Mouse (Mus musculus): ENCODE measurements around the gene Zfp592. TPM values are rescaled to one million over a fixed set of nuclear protein-coding genes. Genes with fewer than 3 reads are reported as not detected.
A peak's percentile ranks its signal among the peaks of the same experiment; 100 is the strongest.

Gene Zfp592
- polyA plus RNA-seq, 1 experiment from 2014 or later, result 15.3 TPM

DNA sequence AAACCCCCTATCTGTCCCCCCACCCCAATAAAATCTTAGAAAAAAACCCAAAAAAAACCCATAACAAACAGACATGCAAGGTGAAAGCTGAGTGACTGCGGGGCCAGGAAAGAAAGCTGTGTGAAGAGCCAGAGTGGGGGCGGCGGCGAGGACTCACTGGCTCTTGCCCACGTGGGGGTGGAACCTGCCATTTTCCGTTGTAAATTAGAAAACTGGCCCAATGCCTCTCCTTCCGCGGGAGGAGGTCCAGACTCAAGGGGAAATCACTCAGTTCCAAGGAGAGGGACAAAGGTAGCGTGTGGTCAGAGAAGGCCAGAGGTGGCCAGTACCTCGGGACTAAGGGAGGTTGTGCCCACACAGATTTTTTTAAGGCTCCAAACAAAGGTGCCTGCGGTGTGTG, 68.5 kb downstream of the Zfp592 start:
- no peak overlapping the region for H3K27ac ChIP-seq (ENCODE audit: low read length)
- no peak overlapping the region for H3K4me3 ChIP-seq (ENCODE audit: low read length)
- no peak overlapping the region for H3K9ac ChIP-seq (ENCODE audit: low read length)
- H3K27me3 ChIP-seq (ENCODE audit: control insufficient read depth, insufficient read depth, low read depth, low read length), result no peaks in the 10 kb centered on the region
- H3K4me2 ChIP-seq (ENCODE audit: low read depth, low read length), result no peak overlapping the region
- H3K4me1 ChIP-seq (replicated peaks; ENCODE audit: control insufficient read depth, insufficient read depth, low read length), result peaks cover 19% of the 10 kb centered on the region
- WGBS, result 87% methylated on average over 11 of the region's 11 CpGs
- no peak for ATAC-seq (ENCODE audit: low read depth)
- H3K9me3 ChIP-seq (ENCODE audit: control insufficient read depth, low read length), result no peaks in the 10 kb centered on the region
- no peaks in the 10 kb centered on the region for H3K36me3 ChIP-seq (ENCODE audit: control insufficient read depth, insufficient read depth, low read length)

- H3K9me3 ChIP-seq (ENCODE audit: control insufficient read depth, low read length), result no peaks in the 10 kb centered on the region
- peaks cover 10% of the 10 kb centered on the region for H3K4me1 ChIP-seq (replicated peaks; ENCODE audit: control insufficient read depth, insufficient read depth, low read length)
- no peak overlapping the region for H3K4me3 ChIP-seq (ENCODE audit: low read length)
- ATAC-seq (ENCODE audit: low read depth), result no peak
- H3K9ac ChIP-seq (ENCODE audit: low read length), result no peak overlapping the region
- H3K27ac ChIP-seq (ENCODE audit: low read length), result no peak overlapping the region
- H3K27me3 ChIP-seq (ENCODE audit: control insufficient read depth, insufficient read depth, low read depth, low read length), result no peaks in the 10 kb centered on the region
- no peak overlapping the region for H3K4me2 ChIP-seq (ENCODE audit: low read depth, low read length)
- H3K36me3 ChIP-seq (ENCODE audit: control insufficient read depth, insufficient read depth, low read length), result no peaks in the 10 kb centered on the region
- WGBS, result 69% methylated on average over 9 of the region's 9 CpGs
Measured at GRCm38 (mm10) chr7:81063332-81063731, 69.9 kb downstream of the Zfp592 start.

DNA sequence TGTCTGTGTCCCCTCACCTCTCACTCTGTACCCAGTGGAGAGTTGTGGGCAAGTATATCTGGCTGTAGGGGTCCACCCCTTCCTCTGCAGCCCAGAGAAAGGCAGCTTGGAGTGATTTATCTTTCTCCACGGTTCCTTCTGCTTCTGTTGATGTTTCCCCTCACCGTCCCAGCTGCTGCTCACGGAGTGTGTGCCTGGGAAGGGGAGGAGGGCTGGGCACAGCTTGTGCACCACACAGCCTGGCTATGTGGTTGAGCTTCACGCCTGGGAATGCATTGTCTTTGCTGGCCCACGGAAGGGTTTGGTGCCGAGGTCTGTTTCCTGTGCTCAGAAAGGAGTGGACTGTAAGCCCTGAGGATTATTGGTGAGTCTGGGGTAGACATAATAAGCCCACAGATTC, 73.2 kb downstream of the Zfp592 start:
- no peak overlapping the region for H3K4me3 ChIP-seq (ENCODE audit: low read length)
- WGBS, result 15% methylated on average over 6 of the region's 6 CpGs
- no peaks in the 10 kb centered on the region for H3K27me3 ChIP-seq (ENCODE audit: control insufficient read depth, insufficient read depth, low read depth, low read length)
- no peaks in the 10 kb centered on the region for H3K4me1 ChIP-seq (replicated peaks; ENCODE audit: control insufficient read depth, insufficient read depth, low read length)
- no peak overlapping the region for H3K9ac ChIP-seq (ENCODE audit: low read length)
- H3K9me3 ChIP-seq (ENCODE audit: control insufficient read depth, low read length), result no peaks in the 10 kb centered on the region
- ATAC-seq (ENCODE audit: low read depth), result peak; percentile 49; the same call in 1 of the 2 replicates
- H3K36me3 ChIP-seq (ENCODE audit: control insufficient read depth, insufficient read depth, low read length), result no peaks in the 10 kb centered on the region
- H3K27ac ChIP-seq (ENCODE audit: low read length), result no peak overlapping the region
- no peak overlapping the region for H3K4me2 ChIP-seq (ENCODE audit: low read depth, low read length)

GRCm38 (mm10) chr7:81072463-81072862, 79.0 kb downstream of the Zfp592 start:
- Histone ChIP-seq H3K36me3 (ENCODE audit: control insufficient read depth, insufficient read depth, low read length) (no peaks in the 10 kb centered on the region), H3K27ac (ENCODE audit: low read length) (0 out of 2 replicates have a peak overlapping the region, but pooled peaks have one; percentile 19), H3K9me3 (ENCODE audit: control insufficient read depth, low read length) (no peaks in the 10 kb centered on the region), H3K4me2 (ENCODE audit: low read depth, low read length) (no peak overlapping the region), H3K4me3 (ENCODE audit: low read length) (no peak overlapping the region), H3K4me1 (replicated peaks; ENCODE audit: control insufficient read depth, insufficient read depth, low read length) (peaks cover 23% of the 10 kb centered on the region), H3K9ac (ENCODE audit: low read length) (no peak overlapping the region), H3K27me3 (ENCODE audit: control insufficient read depth, insufficient read depth, low read depth, low read length) (no peaks in the 10 kb centered on the region)
- 21% methylated on average over 5 of the region's 5 CpGs for WGBS
- peak; percentile 57 for ATAC-seq (ENCODE audit: low read depth)

GRCm38 (mm10) chr7:81073273-81073672, 79.8 kb downstream of the Zfp592 start:
- 84% methylated on average over 5 of the region's 5 CpGs for WGBS
- Histone ChIP-seq H3K4me3 (ENCODE audit: low read length) (no peak overlapping the region), H3K9me3 (ENCODE audit: control insufficient read depth, low read length) (no peaks in the 10 kb centered on the region), H3K4me2 (ENCODE audit: low read depth, low read length) (no peak overlapping the region), H3K9ac (ENCODE audit: low read length) (no peak overlapping the region), H3K4me1 (replicated peaks; ENCODE audit: control insufficient read depth, insufficient read depth, low read length) (peaks cover 23% of the 10 kb centered on the region), H3K27me3 (ENCODE audit: control insufficient read depth, insufficient read depth, low read depth, low read length) (no peaks in the 10 kb centered on the region), H3K27ac (ENCODE audit: low read length) (no peak overlapping the region), H3K36me3 (ENCODE audit: control insufficient read depth, insufficient read depth, low read length) (no peaks in the 10 kb centered on the region)
- no peak for ATAC-seq (ENCODE audit: low read depth)

DNA sequence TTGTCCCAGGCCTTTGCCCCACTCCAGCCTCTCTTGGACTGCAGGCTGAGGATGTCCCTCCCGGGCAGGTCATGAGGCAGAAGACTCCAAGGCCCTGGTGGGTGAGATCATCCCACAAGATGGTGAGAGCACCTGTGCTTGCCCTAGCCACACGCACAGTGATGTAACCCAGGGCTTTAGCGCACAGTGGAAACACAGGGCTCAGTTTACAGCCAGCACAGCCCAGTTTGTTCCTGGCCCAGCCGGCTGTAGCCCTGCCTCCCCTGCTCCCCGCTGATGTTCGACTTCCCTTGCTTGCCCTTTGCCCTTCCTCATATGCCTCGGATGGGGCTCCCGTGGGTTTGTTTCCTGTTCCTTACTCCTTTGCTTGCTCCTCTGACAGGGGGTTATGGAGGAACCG, 81.1 kb downstream of the Zfp592 start:
- WGBS, result 40% methylated on average over 9 of the region's 9 CpGs
- H3K4me2 ChIP-seq (ENCODE audit: low read depth, low read length), result no peak overlapping the region
- peak overlapping the region; percentile 21; the same call in 1 of the 2 replicates for H3K9ac ChIP-seq (ENCODE audit: low read length)
- no peaks in the 10 kb centered on the region for H3K36me3 ChIP-seq (ENCODE audit: control insufficient read depth, insufficient read depth, low read length)
- ATAC-seq (ENCODE audit: low read depth), result peak; percentile 42
- H3K27ac ChIP-seq (ENCODE audit: low read length), result peak overlapping the region; percentile 71
- no peak overlapping the region for H3K4me3 ChIP-seq (ENCODE audit: low read length)
- peaks cover 27% of the 10 kb centered on the region for H3K4me1 ChIP-seq (replicated peaks; ENCODE audit: control insufficient read depth, insufficient read depth, low read length)
- no peaks in the 10 kb centered on the region for H3K27me3 ChIP-seq (ENCODE audit: control insufficient read depth, insufficient read depth, low read depth, low read length)
- no peaks in the 10 kb centered on the region for H3K9me3 ChIP-seq (ENCODE audit: control insufficient read depth, low read length)

DNA sequence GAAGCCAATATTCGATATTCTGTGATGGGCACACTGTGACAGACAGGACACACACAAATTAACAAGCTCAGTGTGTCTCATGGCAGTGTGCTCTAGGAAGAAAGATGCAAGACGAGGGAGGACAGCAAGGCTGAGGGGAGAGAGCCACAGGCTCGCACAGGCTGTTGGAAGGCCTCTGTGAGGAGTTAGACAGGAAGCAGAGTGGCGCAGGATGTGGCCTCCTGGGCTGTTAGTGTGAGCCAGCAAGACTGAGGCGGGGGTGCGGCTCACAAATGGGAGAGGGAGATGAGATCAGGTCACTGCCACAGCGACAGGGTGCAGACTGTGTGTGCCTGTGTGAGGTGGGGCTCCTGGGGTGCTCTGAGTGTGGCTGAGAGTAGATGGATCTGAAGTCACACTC, 81.8 kb downstream of the Zfp592 start:
- Histone ChIP-seq H3K36me3 (ENCODE audit: control insufficient read depth, insufficient read depth, low read length) (no peaks in the 10 kb centered on the region), H3K4me3 (ENCODE audit: low read length) (no peak overlapping the region), H3K9me3 (ENCODE audit: control insufficient read depth, low read length) (no peaks in the 10 kb centered on the region), H3K4me2 (ENCODE audit: low read depth, low read length) (no peak overlapping the region), H3K9ac (ENCODE audit: low read length) (no peak overlapping the region; the same call in 1 of the 2 replicates), H3K4me1 (replicated peaks; ENCODE audit: control insufficient read depth, insufficient read depth, low read length) (peaks cover 27% of the 10 kb centered on the region), H3K27ac (ENCODE audit: low read length) (peak overlapping the region; percentile 71), H3K27me3 (ENCODE audit: control insufficient read depth, insufficient read depth, low read depth, low read length) (no peaks in the 10 kb centered on the region)
- 24% methylated on average over 7 of the region's 7 CpGs for WGBS
- peak; percentile 57 for ATAC-seq (ENCODE audit: low read depth)

GRCm38 (mm10) chr7:81075732-81076131, 82.3 kb downstream of the Zfp592 start:
- H3K27ac ChIP-seq (ENCODE audit: low read length), result peak overlapping the region; percentile 71
- peaks cover 27% of the 10 kb centered on the region for H3K4me1 ChIP-seq (replicated peaks; ENCODE audit: control insufficient read depth, insufficient read depth, low read length)
- no peak overlapping the region for H3K4me3 ChIP-seq (ENCODE audit: low read length)
- H3K27me3 ChIP-seq (ENCODE audit: control insufficient read depth, insufficient read depth, low read depth, low read length), result no peaks in the 10 kb centered on the region
- ATAC-seq (ENCODE audit: low read depth), result peak; percentile 10; the same call in 1 of the 2 replicates
- H3K9me3 ChIP-seq (ENCODE audit: control insufficient read depth, low read length), result no peaks in the 10 kb centered on the region
- WGBS, result 64% methylated on average over 5 of the region's 5 CpGs
- no peaks in the 10 kb centered on the region for H3K36me3 ChIP-seq (ENCODE audit: control insufficient read depth, insufficient read depth, low read length)
- no peak overlapping the region; the same call in 1 of the 2 replicates for H3K9ac ChIP-seq (ENCODE audit: low read length)
- H3K4me2 ChIP-seq (ENCODE audit: low read depth, low read length), result no peak overlapping the region

GRCm38 (mm10) chr7:81077009-81077408, 83.5 kb downstream of the Zfp592 start:
- no peak for ATAC-seq (ENCODE audit: low read depth)
- H3K4me2 ChIP-seq (ENCODE audit: low read depth, low read length), result no peak overlapping the region
- no peaks in the 10 kb centered on the region for H3K9me3 ChIP-seq (ENCODE audit: control insufficient read depth, low read length)
- H3K27ac ChIP-seq (ENCODE audit: low read length), result no peak overlapping the region
- H3K27me3 ChIP-seq (ENCODE audit: control insufficient read depth, insufficient read depth, low read depth, low read length), result no peaks in the 10 kb centered on the region
- H3K4me1 ChIP-seq (replicated peaks; ENCODE audit: control insufficient read depth, insufficient read depth, low read length), result peaks cover 26% of the 10 kb centered on the region
- WGBS, result 79% methylated on average over 6 of the region's 6 CpGs
- no peaks in the 10 kb centered on the region for H3K36me3 ChIP-seq (ENCODE audit: control insufficient read depth, insufficient read depth, low read length)
- H3K9ac ChIP-seq (ENCODE audit: low read length), result no peak overlapping the region
- no peak overlapping the region for H3K4me3 ChIP-seq (ENCODE audit: low read length)

DNA sequence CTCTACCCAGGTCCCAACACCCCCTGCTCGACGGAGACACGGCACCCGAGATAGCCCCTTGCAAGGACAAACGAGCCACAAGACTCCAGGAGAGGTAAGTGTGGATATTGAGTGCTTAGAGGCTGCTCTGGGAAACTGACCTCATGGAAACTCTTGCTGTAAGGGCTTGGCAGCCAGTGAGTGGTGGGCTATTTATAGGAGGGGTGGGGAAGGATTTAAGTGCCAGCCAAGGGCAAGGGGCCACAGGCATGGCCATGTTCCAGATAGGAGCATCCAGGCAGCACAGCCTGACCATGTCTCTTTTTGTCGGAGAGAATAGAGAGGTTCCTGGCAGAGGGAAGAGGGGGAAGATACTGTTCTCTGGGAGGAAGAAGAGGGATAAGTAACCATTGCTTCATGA, 85.3 kb downstream of the Zfp592 start:
- no peak overlapping the region for H3K4me3 ChIP-seq (ENCODE audit: low read length)
- 68% methylated on average over 6 of the region's 6 CpGs for WGBS
- H3K4me2 ChIP-seq (ENCODE audit: low read depth, low read length), result no peak overlapping the region
- ATAC-seq (ENCODE audit: low read depth), result no peak
- H3K9me3 ChIP-seq (ENCODE audit: control insufficient read depth, low read length), result no peaks in the 10 kb centered on the region
- H3K27me3 ChIP-seq (ENCODE audit: control insufficient read depth, insufficient read depth, low read depth, low read length), result no peaks in the 10 kb centered on the region
- H3K4me1 ChIP-seq (replicated peaks; ENCODE audit: control insufficient read depth, insufficient read depth, low read length), result peaks cover 19% of the 10 kb centered on the region
- no peaks in the 10 kb centered on the region for H3K36me3 ChIP-seq (ENCODE audit: control insufficient read depth, insufficient read depth, low read length)
- H3K27ac ChIP-seq (ENCODE audit: low read length), result no peak overlapping the region
- no peak overlapping the region for H3K9ac ChIP-seq (ENCODE audit: low read length)

All from lung, embryonic 16.5 days (tissue).